Comparison of ENCODE assay signal across 8 mouse cellular contexts in the genomic region with DNA sequence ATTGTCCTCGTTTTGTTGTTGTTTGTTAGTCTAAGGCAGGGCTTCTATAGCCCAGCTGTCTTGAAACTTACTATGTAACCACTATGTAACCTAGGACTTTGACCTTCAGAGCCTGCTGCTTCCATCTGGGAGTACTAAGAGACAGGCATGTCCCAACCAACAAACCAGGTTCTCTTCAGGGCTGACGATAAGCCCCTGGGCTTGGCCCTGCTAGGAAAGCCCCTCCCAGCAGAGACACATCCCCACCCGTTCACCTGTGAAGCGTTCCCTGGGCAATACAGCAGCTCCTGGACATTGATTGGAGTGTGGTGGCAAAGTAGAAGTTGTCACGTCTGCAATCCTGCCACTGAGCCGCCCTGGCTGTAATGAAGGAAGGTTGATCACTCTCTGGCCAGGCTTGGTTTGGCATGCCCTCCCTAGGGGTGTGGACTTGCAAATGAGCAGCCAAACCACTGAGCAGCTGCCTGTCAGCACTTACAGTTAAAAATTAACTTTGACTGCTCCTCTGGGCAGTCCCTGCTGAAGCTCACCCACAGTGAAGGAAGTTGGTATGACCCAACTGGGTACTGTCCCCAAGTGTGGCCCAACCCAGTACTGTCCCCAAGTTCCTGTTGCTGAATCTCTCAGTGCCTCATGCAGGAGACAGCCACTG.
A peak's percentile ranks its signal among the peaks of the same experiment; 100 is the strongest.
DNase-seq lines count a peak whose midpoint lies in the region; ATAC-seq and TF ChIP-seq lines count a peak whose summit lies in the region.

No protein-coding gene starts in this region.

- no peak overlapping the region for H3K4me3 ChIP-seq in hindbrain, embryonic 10.5 days
- H3K4me3 ChIP-seq in hindbrain, postnatal 0 days (ENCODE audit: low read length) = no peak overlapping the region
- H3K4me3 ChIP-seq in intestine, embryonic 14.5 days (ENCODE audit: low read depth, low read length) = no peak overlapping the region

- no peak for ATAC-seq in hindbrain, postnatal 0 days
- ATAC-seq in intestine, embryonic 14.5 days (replicated peaks; ENCODE audit: low FRiP score, low TSS enrichment, low read depth) = peak; percentile 87

- TF ChIP-seq CTCF in hindbrain, postnatal 0 days (IDR thresholded peaks at IDR 0.05; ENCODE audit: low read depth) = no peak

- H3K27me3 ChIP-seq in hindbrain, embryonic 10.5 days (ENCODE audit: insufficient read depth, poor library complexity, severe bottlenecking) = no peaks in the 10 kb centered on the region
- no peaks in the 10 kb centered on the region for H3K27me3 ChIP-seq in hindbrain, postnatal 0 days (ENCODE audit: insufficient read depth, low read length)
- H3K27me3 ChIP-seq in intestine, embryonic 14.5 days (replicated peaks; ENCODE audit: control insufficient read depth, insufficient read depth, low read length) = no peaks in the 10 kb centered on the region

- WGBS in hindbrain, embryonic 10.5 days = 82% methylated on average over 6 of the region's 6 CpGs
- WGBS in hindbrain, postnatal 0 days = 68% methylated on average over 6 of the region's 6 CpGs
- 60% methylated on average over 6 of the region's 6 CpGs for WGBS in intestine, embryonic 14.5 days

- peaks cover 26% of the 10 kb centered on the region for H3K4me1 ChIP-seq in hindbrain, embryonic 10.5 days (replicated peaks)
- H3K4me1 ChIP-seq in hindbrain, postnatal 0 days (ENCODE audit: insufficient read depth, low read length) = peaks cover 11% of the 10 kb centered on the region
- peaks cover 14% of the 10 kb centered on the region for H3K4me1 ChIP-seq in intestine, embryonic 14.5 days (replicated peaks; ENCODE audit: control insufficient read depth, insufficient read depth, low read length)

- H3K4me2 ChIP-seq in hindbrain, postnatal 0 days (ENCODE audit: low read depth, low read length) = no peak overlapping the region
- no peak overlapping the region for H3K4me2 ChIP-seq in intestine, embryonic 14.5 days (ENCODE audit: low read length)

- H3K36me3 ChIP-seq in hindbrain, embryonic 10.5 days = peaks cover 13% of the 10 kb centered on the region; the same call in 1 of the 2 replicates
- H3K36me3 ChIP-seq in hindbrain, postnatal 0 days (ENCODE audit: insufficient read depth, low read length) = no peaks in the 10 kb centered on the region
- H3K36me3 ChIP-seq in intestine, embryonic 14.5 days (ENCODE audit: control insufficient read depth, insufficient read depth, low read length) = 0 out of 2 replicates have a peak, but pooled peaks cover 5% of the 10 kb centered on the region

- no peak for DNase-seq in hindbrain, embryonic 10.5 days (ENCODE audit: low spot score)
- DNase-seq in hindbrain, postnatal 0 days (ENCODE audit: low spot score) = no peak
- DNase-seq in gastrocnemius, postnatal 10 days = peak; percentile 66
- peak; percentile 74 for DNase-seq in intestine, embryonic 14.5 days (ENCODE audit: low spot score)
- peak; percentile 89 to 93 for DNase-seq in lung, adult 18-20 months
- peak; percentile 12 to 21 for DNase-seq in spleen, postnatal 14 days (ENCODE audit: low spot score in 2 of 2)
- DNase-seq in embryo, embryonic 10 days (ENCODE audit: low spot score) = no peak
- DNase-seq in cerebellum, adult 9-10 months = no peak

- no peak overlapping the region for H3K9ac ChIP-seq in hindbrain, postnatal 0 days (replicated peaks; ENCODE audit: low read length)
- H3K9ac ChIP-seq in intestine, embryonic 14.5 days (ENCODE audit: low read length) = no peak overlapping the region

- no peaks in the 10 kb centered on the region for H3K9me3 ChIP-seq in hindbrain, embryonic 10.5 days
- H3K9me3 ChIP-seq in hindbrain, postnatal 0 days (ENCODE audit: low read length) = no peaks in the 10 kb centered on the region
- H3K9me3 ChIP-seq in intestine, embryonic 14.5 days (ENCODE audit: control insufficient read depth, low read length) = no peaks in the 10 kb centered on the region

- 0 out of 2 replicates have a peak overlapping the region, but pooled peaks have one; percentile 16 for H3K27ac ChIP-seq in hindbrain, embryonic 10.5 days
- H3K27ac ChIP-seq in hindbrain, postnatal 0 days = no peak overlapping the region
- H3K27ac ChIP-seq in intestine, embryonic 14.5 days (ENCODE audit: low read depth) = peak overlapping the region; percentile 29

Comparison
In these comparisons a context has a peak if more than half of its experiments do, and no peak if none do; other contexts are left out.
1. DNase-seq: peak in gastrocnemius, postnatal 10 days (single experiment), intestine, embryonic 14.5 days (single experiment), lung, adult 18-20 months (2 of 2) and spleen, postnatal 14 days (2 of 2); none in hindbrain, embryonic 10.5 days (single experiment), hindbrain, postnatal 0 days (single experiment), embryo, embryonic 10 days (single experiment) and cerebellum, adult 9-10 months (single experiment).